Mouse (Mus musculus): Measurements from ENCODE around the gene Arhgef7.

Gene Arhgef7

DNA sequence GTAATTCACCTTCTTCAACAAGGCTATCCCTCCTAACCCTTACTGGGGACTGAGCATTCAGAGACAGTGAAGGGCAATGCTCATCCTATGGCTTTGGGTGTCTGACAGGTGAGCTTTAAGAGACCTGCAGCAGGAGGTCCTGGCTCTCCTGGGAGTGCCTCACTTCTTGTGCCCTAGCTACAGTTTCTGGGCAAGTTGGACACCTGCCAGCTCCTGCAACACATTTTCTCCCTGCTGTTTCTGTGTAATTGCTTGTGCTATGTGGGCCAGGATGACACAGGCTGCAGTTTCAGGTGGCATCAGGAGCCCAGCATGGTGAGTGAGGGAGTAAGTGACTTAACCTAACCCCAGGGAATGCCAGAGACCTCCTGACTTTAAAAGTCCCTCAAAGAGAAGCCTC, 67.4 kb downstream of the Arhgef7 start:
- no peak for DNase-seq (ENCODE audit: low read depth in 1 of 2, low spot score in 2 of 2)

DNA sequence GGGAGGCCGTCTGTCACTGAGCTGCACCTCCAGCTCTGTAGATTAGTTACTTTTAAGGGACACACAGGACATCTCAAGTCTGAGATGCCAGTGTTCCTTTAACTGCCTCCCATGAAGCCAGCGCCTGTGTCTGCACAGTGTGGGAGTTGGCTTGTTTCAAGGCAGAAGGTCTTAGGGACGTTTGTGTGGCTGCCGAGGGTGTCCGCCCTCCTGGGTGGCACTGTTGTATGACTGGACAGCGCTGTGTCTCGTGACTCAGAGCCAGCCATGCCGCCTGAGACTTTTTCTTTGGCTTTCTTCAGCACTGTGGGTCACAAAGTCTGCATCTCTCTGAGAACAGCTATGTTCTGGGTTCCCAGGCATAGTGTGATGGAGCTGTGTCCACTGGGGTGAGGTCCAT, 69.6 kb downstream of the Arhgef7 start:
- no peak for DNase-seq (ENCODE audit: low read depth in 1 of 2, low spot score in 2 of 2)

DNA sequence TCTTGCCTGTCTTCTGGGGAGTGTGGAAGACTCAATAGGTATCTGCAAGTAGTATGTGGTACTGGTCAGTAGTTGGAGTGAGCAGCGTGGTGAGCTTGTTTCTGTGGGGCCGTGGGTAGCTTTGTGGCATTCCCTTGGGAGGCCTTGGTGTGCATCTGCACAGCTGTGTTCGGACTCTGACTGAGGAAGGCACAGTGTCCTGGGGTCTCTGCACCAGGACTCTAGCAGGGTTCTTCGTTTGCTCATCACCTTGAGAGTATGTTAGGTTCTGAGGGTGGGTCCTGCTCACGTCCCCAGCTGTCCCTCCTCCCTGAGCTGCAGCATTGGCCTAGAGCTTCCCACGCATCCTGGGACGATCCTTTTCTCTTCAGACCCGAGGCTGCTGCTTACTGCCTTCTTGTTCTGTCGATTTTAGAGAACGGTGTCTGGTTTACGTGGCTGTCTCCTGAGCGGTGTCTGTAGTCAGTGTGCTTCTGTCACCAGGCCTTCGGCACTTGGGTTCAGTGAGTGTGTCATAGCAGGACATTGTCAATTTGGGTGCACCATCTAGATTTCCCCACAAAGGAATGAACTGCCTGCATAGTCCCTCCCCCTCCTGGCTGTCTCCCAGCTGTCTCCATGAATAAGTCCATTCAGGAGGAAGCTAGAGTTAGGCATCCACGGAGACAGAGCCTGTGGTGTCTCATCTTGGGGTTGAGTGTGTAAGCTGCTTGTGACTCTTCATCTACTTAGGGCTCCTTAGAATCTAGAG, 70.4 kb downstream of the Arhgef7 start:
- DNase-seq (ENCODE audit: low read depth in 1 of 2, low spot score in 2 of 2) = no peak

DNA sequence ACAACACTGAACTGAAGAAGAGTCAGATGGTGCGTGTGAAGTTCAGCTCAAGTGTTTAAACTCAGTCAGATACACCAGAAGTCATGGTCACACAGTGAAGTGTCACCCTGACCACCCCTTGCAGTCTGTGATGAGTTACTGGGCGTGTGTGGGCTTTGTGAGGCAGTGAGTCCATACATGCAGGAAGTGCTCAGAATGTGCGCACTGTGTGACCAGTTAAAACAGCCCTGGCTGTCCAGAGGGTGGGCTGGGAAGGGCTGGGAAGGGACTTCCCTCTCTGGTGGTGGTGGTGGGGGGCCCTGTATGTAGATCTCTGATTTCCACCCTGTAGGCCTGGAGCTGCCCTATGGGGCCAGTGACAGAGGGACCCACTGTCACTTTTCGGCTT, 71.0 kb downstream of the Arhgef7 start:
- DNase-seq (ENCODE audit: low read depth in 1 of 2, low spot score in 2 of 2) = no peak

DNA sequence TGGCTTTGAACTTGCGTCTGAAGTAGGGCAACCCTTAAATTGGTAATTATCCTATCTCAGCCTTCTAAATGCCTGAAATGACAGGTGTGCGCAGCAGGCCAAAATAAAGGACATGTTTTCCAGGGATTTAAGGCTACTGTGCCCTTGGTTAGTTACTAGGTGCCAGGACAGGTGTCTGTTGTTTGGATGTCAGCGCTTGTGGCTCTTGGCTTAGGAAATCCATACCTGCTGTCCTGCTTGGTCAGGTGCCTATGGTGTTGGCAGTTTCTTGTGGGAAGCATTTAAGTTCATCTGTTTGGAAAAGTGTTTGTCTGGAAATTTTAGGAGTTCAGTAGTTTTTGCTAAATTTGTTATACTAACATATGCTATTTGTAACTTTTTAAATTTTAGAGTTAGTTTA, 71.6 kb downstream of the Arhgef7 start:
- DNase-seq (ENCODE audit: low read depth in 1 of 2, low spot score in 2 of 2) = no peak

DNA sequence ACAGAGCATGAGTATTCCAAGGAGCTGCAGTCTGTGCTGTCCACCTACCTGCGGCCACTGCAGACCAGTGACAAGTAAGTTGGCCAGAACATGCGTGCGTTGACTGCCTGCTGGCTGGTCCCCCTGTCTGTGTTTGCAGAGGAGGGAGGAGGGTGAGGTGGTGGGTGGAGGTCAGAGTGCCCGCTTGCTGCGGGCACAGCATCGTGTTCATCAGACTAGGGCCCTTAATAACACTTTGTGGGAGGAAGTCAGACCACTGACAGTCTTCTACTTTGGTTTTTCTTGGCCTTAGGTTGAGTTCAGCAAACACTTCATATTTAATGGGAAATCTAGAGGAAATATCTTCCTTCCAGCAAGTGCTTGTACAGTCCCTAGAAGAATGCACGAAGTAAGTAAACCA, 73.0 kb downstream of the Arhgef7 start:
- DNase-seq (ENCODE audit: low read depth in 1 of 2, low spot score in 2 of 2) = no peak

DNA sequence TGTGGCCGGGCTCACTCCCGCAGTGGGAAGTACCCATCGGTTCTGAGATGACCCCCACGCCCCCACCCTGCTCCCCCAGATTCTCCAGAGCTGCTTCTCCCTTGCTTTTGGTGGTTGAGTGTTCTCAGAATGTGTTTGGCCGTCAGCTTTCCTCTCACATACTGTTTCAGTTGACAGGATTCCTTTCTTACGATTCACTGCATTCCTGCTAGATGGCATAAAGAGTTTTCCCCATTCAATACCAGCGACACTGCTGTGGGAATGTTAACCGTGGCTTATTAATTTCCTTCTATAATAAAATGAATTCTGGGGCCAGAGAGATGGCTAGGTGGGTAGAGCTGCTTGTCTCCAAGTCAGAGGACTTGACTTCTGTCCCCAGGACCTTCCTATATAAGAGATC, 74.0 kb downstream of the Arhgef7 start:
- DNase-seq (ENCODE audit: low read depth in 1 of 2, low spot score in 2 of 2) = no peak

DNA sequence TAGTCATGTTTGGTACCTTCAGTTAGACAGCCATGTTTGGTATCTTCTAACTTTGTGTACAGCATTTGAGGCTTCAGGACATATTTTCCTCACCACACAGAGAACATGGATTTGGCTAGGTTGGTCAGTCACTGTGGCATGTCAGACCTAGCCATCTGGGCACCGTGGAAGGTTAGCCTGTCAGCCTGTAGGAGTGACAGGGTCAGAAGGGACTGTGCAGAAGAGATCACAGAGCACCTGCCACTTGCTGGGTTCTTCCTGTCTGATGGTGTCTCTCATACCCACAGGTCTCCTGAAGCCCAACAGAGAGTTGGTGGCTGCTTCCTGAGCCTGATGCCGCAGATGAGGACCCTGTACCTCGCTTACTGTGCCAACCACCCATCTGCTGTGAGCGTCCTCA, 77.4 kb downstream of the Arhgef7 start:
- no peak for DNase-seq (ENCODE audit: low read depth in 1 of 2, low spot score in 2 of 2)

DNA sequence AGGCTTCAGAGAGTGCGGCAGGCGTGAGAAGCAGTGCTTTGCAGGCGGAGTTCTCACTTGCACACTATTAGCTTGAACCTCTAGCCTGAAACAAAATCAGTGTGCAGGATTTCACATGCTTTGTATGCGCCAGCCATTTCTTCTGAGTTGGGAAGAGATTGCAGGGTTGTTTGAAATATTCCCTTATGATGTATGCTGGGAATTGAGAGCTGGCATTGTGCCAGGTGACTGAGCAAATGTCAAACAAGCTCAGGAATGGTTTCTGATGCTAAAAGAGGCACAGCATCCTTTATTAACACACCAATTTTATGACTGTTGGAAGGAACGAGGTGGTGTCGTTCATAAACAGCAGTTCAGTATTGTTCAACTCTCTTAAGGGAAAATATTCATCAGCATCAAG, 78.7 kb downstream of the Arhgef7 start:
- no peak for DNase-seq (ENCODE audit: low read depth in 1 of 2, low spot score in 2 of 2)

DNA sequence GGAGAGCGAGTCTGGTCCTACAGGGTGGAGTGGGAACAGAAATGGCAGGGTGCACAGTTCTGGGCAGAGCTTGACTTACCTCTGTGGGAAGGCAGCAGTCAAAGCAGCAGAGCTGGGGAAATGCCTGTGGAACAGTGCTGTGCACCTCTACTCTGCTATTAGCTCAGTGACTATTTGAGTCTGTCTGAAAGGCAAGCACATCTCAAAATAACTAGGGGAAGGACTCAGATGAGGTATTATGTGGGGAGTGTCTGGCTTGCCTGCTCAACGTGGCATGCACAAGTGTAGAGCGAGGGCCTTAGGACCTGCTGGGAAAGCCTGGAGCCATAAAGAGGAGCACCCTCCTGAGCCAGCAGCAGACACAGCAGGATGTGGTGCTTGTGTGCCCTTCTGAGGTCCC, 79.8 kb downstream of the Arhgef7 start:
- no peak for DNase-seq (ENCODE audit: low read depth in 1 of 2, low spot score in 2 of 2)

DNA sequence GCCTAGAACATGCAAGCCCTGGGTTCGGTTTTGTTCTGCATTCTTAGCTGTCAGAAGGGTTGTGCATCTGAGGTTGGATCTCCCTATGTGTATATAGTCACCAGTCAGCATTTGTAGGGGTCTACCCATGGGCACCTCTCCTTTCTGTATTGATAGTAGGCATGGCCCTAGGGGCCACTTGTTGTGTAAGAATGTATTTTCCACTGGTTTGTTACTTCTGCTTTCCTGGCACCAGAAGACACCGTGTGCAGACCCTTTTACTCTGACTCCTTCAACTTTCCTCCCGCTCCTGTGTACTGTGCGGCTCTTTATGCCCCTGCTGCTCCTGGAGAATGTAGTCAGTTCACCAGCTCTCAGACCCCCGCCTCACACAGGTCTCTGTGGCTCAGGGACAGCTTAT, 80.5 kb downstream of the Arhgef7 start:
- no peak for DNase-seq (ENCODE audit: low read depth in 1 of 2, low spot score in 2 of 2)

DNA sequence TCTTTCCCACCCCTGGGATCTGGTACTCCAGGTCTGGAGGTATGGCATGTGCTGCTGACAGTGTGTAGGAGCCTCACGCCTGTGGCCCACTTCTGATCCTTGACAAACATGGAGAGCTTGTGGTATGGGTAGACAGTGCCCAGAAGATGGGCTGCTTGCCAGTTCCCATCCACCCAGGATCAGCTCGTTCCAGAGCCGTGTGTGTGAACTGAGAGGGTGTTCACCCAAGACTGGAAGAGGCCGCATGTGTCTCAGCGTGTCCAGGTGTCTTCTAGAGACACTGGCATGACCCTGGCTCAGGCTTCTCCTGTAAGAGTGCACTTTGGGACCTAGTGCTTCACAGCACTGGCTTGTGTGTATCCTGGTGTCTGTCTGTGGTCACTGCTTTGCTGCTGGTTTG, 82.9 kb downstream of the Arhgef7 start:
- DNase-seq (ENCODE audit: low read depth in 1 of 2, low spot score in 2 of 2) = no peak

DNA sequence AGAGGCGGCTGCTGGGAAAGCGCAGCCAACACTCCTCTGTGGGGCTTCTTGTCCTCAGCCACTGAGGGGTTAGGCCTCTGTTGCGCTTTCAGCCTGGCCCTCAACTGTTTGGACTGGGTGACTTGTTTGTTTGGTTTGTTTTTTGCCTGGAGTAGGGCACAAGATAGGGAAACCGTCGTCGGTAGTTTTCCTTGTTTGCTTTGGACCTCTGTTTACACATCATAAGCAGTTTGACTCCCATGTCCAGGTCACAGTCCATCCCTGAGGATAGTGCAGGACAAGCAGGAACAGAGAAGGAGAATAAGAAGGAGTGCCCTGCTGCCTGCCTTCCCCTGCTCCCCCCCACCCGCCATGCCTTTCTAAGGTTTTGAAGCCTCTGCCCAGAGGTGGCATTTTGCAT, 86.3 kb downstream of the Arhgef7 start:
- no peak for DNase-seq (ENCODE audit: low read depth in 1 of 2, low spot score in 2 of 2)

DNA sequence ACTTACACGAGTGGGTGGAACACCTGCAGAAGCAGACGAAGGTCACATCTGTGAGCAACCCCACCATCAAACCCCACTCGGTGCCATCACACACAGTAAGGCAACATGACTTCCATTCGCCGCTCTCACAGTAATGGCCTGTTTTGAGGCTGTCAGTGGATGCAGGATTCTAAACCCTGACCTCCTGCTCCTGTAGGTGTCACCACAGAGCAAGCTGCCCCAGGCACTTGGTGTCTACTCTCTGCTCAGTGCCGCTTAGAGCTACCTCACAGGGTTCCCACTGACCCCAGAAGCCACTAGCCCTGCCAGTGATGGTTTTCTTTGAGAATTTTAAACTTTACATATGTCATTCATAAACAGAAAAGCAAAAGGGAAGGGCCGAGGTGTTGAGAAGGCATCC, 87.7 kb downstream of the Arhgef7 start:
- DNase-seq (ENCODE audit: low read depth in 1 of 2, low spot score in 2 of 2) = no peak

DNA sequence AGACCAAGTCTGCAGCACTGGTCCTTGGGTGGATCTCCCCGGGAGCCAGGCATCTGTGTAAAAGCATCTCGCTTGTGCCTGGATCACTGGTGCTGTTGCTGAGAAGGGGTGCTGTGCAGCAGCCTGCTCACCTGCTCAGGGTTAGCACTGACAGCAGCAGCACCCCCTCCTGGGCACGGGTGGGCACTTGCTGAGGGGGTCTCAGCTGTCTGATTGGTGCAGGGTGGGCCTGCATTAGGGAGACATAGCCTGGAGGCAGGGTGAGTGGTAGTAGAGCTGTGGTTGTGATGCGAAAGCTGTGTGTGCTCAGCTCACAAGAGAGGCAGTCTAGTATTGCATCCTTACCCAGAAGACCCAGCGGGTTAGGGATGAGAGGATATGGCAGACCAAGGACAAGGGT, 92.6 kb downstream of the Arhgef7 start:
- DNase-seq (ENCODE audit: low read depth in 1 of 2, low spot score in 2 of 2) = no peak

DNA sequence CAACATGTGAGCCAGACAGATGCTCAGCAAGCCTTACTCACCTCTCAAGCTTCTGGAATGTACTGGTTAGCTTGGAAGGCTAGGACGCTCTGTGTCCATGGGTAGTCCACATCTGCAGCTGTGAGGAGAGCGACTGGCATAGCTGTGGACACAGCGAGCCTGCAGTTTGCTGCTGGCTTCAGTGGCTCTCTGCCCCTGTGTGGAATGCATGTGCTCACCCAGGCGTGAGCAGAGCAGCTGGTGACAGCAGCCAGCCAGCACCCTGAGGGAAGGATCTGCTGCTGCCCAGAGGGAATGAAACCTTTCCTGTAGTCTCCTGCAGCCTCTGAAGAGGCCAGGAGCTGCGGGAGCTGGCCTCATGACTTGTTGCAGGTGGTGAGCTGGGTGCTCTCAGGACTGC, 93.0 kb downstream of the Arhgef7 start:
- no peak for DNase-seq (ENCODE audit: low read depth in 1 of 2, low spot score in 2 of 2)

DNA sequence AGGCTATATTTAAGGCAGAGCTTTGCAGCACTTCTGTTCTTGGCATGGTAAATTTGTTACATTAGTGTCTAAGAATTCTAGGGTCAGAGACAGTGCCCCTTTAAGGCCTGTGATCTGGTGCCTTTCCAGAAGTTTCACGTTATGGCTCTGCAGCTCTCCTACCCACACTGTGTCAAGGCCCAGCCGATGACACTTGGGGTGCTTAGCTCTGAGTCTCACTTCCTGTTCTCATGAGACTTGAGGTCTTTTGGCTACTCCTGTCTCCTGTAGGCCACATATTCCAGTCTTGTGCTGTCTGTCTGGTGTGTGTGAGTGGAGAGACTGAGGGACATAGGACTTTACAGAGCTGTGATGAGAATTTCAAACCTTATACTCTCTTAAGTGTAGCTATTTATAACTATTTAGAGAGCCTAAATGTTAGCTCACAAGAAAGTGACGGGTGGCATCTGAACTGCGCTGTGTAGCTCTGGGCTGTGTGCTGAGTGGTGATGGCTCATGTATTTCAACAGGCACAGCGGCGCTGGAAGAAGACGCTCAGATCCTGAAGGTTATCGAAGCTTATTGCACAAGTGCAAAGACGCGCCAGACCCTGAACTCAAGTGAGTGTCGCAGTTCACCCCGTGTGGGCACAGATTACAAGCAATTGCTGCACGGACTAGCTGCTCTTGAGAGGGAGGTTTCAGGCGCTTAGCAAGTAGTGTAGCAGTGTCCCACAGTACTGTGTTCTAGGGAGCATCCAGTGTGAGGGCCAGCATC, 94.1 kb downstream of the Arhgef7 start:
- no peak for DNase-seq (ENCODE audit: low read depth in 1 of 2, low spot score in 2 of 2)

DNA sequence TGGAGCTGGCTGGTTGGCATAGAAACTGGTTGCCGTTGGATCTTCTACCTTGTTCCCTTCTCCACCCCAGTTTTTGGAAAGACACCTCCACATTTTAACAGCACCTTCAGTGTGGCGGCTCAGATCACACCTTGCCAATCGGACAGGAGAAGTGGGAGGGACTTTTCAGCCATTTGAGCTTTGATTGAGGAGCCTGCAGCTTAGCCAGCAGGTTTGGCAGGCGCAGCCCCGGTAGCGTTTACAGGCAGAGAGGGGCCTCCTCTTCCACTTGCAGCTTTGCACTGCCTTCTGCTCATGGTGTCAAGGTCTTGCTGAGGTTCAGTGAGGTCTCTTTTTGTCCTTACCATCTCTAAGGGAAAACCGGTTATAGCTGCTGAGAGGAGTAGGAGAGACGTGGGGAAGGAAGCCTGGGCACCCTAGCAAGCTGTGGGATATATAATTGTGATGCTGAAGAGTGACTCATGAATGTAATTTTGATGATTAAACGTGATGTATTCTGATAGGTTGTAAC, 95.1 kb downstream of the Arhgef7 start:
- DNase-seq (ENCODE audit: low read depth in 1 of 2, low spot score in 2 of 2) = no peak

DNA sequence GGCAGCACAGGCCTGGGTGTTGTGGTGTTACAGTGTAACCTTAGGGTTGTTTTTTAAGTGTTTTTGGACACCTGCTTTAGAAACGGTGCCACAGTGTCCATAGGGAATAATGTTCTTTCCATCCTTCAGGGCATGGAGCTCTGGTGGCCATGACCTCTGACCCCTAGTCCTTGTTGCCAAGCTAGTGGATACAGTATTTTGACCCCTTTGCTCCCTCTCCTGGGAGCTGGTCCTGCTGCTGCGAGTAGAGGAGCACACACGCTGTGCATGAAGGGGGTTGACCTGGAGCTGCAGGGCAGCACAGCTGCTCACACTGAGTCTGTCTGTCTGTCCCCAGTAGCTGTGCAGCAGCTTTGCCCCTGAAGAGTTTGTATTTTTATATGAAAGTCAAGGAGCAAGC, 98.2 kb downstream of the Arhgef7 start:
- no peak for DNase-seq (ENCODE audit: low read depth in 1 of 2, low spot score in 2 of 2)

DNA sequence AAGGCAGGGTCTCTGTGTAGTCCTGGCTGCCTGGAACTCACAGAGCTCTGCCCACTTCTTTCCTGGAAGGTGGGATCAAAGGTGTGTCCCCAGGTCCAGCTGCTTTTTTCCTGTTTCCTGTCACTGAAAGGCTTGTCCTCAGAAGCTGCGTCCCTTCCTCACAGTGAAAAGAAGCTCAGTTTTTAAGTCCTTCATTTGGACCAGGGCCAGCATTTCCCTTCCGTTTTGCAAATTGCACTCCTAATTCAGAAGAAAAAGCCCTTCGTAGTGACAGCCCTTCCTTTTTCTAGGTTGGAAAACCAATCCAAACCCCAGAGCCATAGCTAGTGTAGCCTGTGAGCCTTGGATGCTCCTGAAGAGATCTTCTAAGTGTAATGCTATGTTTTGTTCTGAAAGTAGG, 99.8 kb downstream of the Arhgef7 start:
- no peak for DNase-seq (ENCODE audit: low read depth in 1 of 2, low spot score in 2 of 2)

DNA sequence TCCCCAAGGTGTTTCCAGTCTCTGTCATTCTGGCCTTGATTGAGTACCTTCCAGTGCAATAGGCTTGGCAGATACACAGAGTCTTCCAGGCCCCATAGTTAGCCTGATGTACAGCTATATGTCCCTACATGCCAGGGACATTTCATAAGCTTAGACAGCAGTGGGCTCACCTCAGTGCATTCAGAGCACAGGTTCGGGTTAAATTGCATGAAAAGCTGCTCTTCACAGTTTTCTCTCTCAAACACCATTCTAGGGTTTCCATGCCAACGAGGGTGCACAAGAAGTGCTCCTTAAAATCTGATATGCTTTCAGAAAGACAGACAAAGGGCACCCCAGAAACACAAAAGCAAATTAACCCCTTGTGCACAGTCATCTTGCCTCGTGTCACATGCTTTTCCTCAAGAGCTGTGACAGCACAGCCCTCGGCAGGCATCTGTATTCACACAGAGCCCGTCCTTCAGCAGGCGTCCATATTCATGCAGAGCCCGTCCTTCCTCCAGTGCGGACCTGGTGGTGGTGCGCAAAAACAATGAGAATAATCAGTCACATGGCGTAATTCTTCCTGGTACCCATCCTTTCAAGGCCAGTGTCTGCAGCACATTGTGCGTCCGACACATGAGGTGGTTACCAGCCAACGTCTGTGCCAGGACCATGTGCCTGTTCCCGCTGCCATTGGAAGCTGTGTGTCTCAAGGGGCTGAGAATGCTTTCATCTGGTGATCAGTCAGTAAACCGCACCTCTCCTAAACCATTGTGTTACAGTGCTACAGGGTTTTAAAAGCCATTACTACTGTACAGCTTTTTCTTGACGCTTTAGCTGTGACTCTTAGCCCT, 102.9 kb downstream of the Arhgef7 start:
- DNase-seq (ENCODE audit: low read depth in 1 of 2, low spot score in 2 of 2) = no peak

DNA sequence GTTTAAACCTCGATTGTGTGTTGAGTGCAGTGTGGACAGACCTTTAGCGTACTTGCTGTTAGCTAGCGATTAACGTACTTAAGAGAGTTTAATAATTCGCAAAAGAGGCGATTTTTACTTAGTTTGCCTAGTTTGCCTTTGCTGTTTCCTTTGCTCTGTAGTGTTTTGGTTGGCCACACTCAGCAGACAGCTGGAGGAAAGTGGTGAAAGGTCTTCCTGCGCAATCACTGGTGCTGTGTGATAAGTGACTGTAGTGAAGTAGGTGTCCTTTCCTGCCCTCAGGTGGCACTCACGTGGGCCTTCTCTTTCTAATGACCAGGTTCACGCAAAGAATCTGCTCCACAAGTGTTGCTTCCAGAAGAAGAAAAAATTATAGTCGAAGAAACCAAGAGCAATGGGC, 103.7 kb downstream of the Arhgef7 start:
- DNase-seq (ENCODE audit: low read depth in 1 of 2, low spot score in 2 of 2) = no peak

Measured in monocyte, adult 2 months (primary cell).